Mouse (Mus musculus): ENCODE measurements around the gene Slc35e4.

GRCm38 (mm10) chr11:3910513-3911310 is 3.8 kb downstream of the Slc35e4 start:
- no peak for TF ChIP-seq POLR2A (IDR thresholded peaks at IDR 0.05; ENCODE audit: low read depth, low read length)
- no peak for TF ChIP-seq USF2 (conservative IDR thresholded peaks at IDR 0.05; ENCODE audit: low read depth, low read length)
- no peak for TF ChIP-seq ZKSCAN1 (IDR thresholded peaks at IDR 0.05; ENCODE audit: borderline replicate concordance, low read depth, low read length)
- no peak for TF ChIP-seq TCF12 (IDR thresholded peaks at IDR 0.05; ENCODE audit: low read depth, low read length)
- peak in 1 of 2 experiments; percentile 4; a peak in 1 of 4 replicates for TF ChIP-seq CTCF (conservative IDR thresholded peaks at IDR 0.05 in 1 of 2, IDR thresholded peaks at IDR 0.05 in 1 of 2; ENCODE audit: low read depth in 2 of 2, low read length in 2 of 2)
- TF ChIP-seq EP300 (IDR thresholded peaks at IDR 0.05; ENCODE audit: low read length) = no peak
